Mouse (Mus musculus) ES-Bruce4 (cell line): ENCODE measurements at regions not wholly inside any gene's neighbourhood (a gene's known extent, or its start where the extent isn't known, plus 50 kb on each side); places are given as distances from the start of the nearest gene placed in this dataset.

Source experiments
- CTCF ChIP-seq: IDR thresholded peaks from one replicate; pipeline ENCODE4 v1.8.1; 2011; ENCODE audit warnings: low read depth, low read length
- POLR2A ChIP-seq: IDR thresholded peaks from one replicate; pipeline ENCODE4 v1.8.1; 2011; ENCODE audit warnings: low read length; ENCODE audit not compliant: insufficient read depth

DNA sequence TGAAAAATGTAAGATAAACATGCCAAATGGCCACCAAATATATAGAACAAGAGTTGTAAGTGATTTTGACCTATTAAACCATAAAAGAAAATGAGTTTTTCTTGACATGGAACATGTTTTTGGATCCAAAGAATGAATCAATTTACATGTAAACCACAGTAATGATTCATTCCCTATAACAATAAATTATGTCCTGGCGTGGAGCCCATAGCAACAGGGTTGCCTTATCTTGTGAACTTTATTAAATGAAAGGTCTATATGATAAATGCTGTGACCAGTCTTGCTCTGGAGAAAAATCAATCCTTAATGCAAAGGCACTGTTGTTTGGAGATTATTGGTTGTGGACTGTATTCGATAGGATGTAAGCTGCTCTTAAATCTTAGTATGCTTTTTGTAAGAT lies 538.0 kb upstream of the N6amt1 start:
- TF ChIP-seq CTCF (no peak), POLR2A (no peak)
